Mouse (Mus musculus): ENCODE results near the gene Rheb. TPM values are rescaled to one million over a fixed set of nuclear protein-coding genes. Genes with fewer than 3 reads are reported as not detected.
A peak's percentile ranks its signal among the peaks of the same experiment; 100 is the strongest.
"Not testable (repeated sequence)": the region's sequence is repeated elsewhere in the genome, so short reads cannot be mapped to it uniquely, and the experiment has no call there.

Rheb gene
- polyA plus RNA-seq, 1 experiment from 2014 or later: 70.0 TPM

- Histone ChIP-seq H3K4me2 (ENCODE audit: low read depth, low read length) (no peak overlapping the region), H3K9ac (ENCODE audit: low read depth, low read length) (no peak overlapping the region), H3K4me3 (ENCODE audit: low read depth, low read length) (no peak overlapping the region), H3K36me3 (ENCODE audit: control insufficient read depth, insufficient read depth) (no peaks in the 10 kb centered on the region), H3K27ac (ENCODE audit: low read length) (peak overlapping the region; percentile 80), H3K4me1 (ENCODE audit: control insufficient read depth, low read depth, low read length) (peaks cover 20% of the 10 kb centered on the region), H3K9me3 (replicated peaks; ENCODE audit: control insufficient read depth, low read length) (no peaks in the 10 kb centered on the region), H3K27me3 (ENCODE audit: control insufficient read depth, insufficient read depth, low read depth, low read length) (no peaks in the 10 kb centered on the region)
- ATAC-seq (ENCODE audit: low read depth): peak; percentile 38; the same call in 1 of the 2 replicates
- 76% methylated on average over 3 of the region's 3 CpGs for WGBS (ENCODE audit: insufficient replicate concordance)
Measured at GRCm38 (mm10) chr5:24854256-24854655, 11.8 kb upstream of the Rheb start.

GRCm38 (mm10) chr5:24848261-24848660 lies 5.8 kb upstream of the Rheb start:
- WGBS (ENCODE audit: insufficient replicate concordance): 82% methylated on average over 14 of the region's 14 CpGs
- H3K27ac ChIP-seq (ENCODE audit: low read length); H3K9ac ChIP-seq (ENCODE audit: low read depth, low read length); H3K4me2 ChIP-seq (ENCODE audit: low read depth, low read length); H3K36me3 ChIP-seq (ENCODE audit: control insufficient read depth, insufficient read depth); ATAC-seq (ENCODE audit: low read depth); H3K4me1 ChIP-seq (ENCODE audit: control insufficient read depth, low read depth, low read length); H3K4me3 ChIP-seq (ENCODE audit: low read depth, low read length); H3K9me3 ChIP-seq (replicated peaks; ENCODE audit: control insufficient read depth, low read length); H3K27me3 ChIP-seq (ENCODE audit: control insufficient read depth, insufficient read depth, low read depth, low read length): not testable (repeated sequence)

GRCm38 (mm10) chr5:24843841-24844240 lies 1.4 kb upstream of the Rheb start:
- Histone ChIP-seq H3K9me3 (replicated peaks; ENCODE audit: control insufficient read depth, low read length) (no peaks in the 10 kb centered on the region), H3K4me2 (ENCODE audit: low read depth, low read length) (peak overlapping the region; percentile 99), H3K4me1 (ENCODE audit: control insufficient read depth, low read depth, low read length) (peaks cover 32% of the 10 kb centered on the region), H3K27me3 (ENCODE audit: control insufficient read depth, insufficient read depth, low read depth, low read length) (no peaks in the 10 kb centered on the region), H3K36me3 (ENCODE audit: control insufficient read depth, insufficient read depth) (no peaks in the 10 kb centered on the region), H3K9ac (ENCODE audit: low read depth, low read length) (no peak overlapping the region), H3K27ac (ENCODE audit: low read length) (no peak overlapping the region; the same call in 1 of the 2 replicates), H3K4me3 (ENCODE audit: low read depth, low read length) (no peak overlapping the region)
- 87% methylated on average over 5 of the region's 5 CpGs for WGBS (ENCODE audit: insufficient replicate concordance)
- no peak for ATAC-seq (ENCODE audit: low read depth)

- no peaks in the 10 kb centered on the region for H3K27me3 ChIP-seq (ENCODE audit: control insufficient read depth, insufficient read depth, low read depth, low read length)
- peak overlapping the region; percentile 99 for H3K4me2 ChIP-seq (ENCODE audit: low read depth, low read length)
- no peaks in the 10 kb centered on the region for H3K36me3 ChIP-seq (ENCODE audit: control insufficient read depth, insufficient read depth)
- H3K4me3 ChIP-seq (ENCODE audit: low read depth, low read length): peak overlapping the region; percentile 76
- no peaks in the 10 kb centered on the region for H3K9me3 ChIP-seq (replicated peaks; ENCODE audit: control insufficient read depth, low read length)
- peak; percentile 0; the same call in 1 of the 2 replicates for ATAC-seq (ENCODE audit: low read depth)
- peak overlapping the region; percentile 99 for H3K27ac ChIP-seq (ENCODE audit: low read length)
- 1% methylated on average over 21 of the region's 21 CpGs for WGBS (ENCODE audit: insufficient replicate concordance)
- peak overlapping the region; percentile 91 for H3K9ac ChIP-seq (ENCODE audit: low read depth, low read length)
- peaks cover 36% of the 10 kb centered on the region for H3K4me1 ChIP-seq (ENCODE audit: control insufficient read depth, low read depth, low read length)
Measured at GRCm38 (mm10) chr5:24843103-24843475, 665 bp upstream of the Rheb start.

- ATAC-seq (ENCODE audit: low read depth): peak; percentile 4
- H3K4me3 ChIP-seq (ENCODE audit: low read depth, low read length): peak overlapping the region; percentile 76
- peaks cover 41% of the 10 kb centered on the region for H3K4me1 ChIP-seq (ENCODE audit: control insufficient read depth, low read depth, low read length)
- H3K36me3 ChIP-seq (ENCODE audit: control insufficient read depth, insufficient read depth): no peaks in the 10 kb centered on the region
- H3K27me3 ChIP-seq (ENCODE audit: control insufficient read depth, insufficient read depth, low read depth, low read length): no peaks in the 10 kb centered on the region
- H3K27ac ChIP-seq (ENCODE audit: low read length): peak overlapping the region; percentile 99
- H3K4me2 ChIP-seq (ENCODE audit: low read depth, low read length): peak overlapping the region; percentile 99
- under 1% methylated on average over 48 of the region's 50 CpGs for WGBS (ENCODE audit: insufficient replicate concordance)
- peak overlapping the region; percentile 91 for H3K9ac ChIP-seq (ENCODE audit: low read depth, low read length)
- H3K9me3 ChIP-seq (replicated peaks; ENCODE audit: control insufficient read depth, low read length): no peaks in the 10 kb centered on the region
Measured at GRCm38 (mm10) chr5:24841662-24842273, 656 bp downstream of the Rheb start.

GRCm38 (mm10) chr5:24840975-24841431 lies 1.4 kb downstream of the Rheb start:
- Histone ChIP-seq H3K27ac (ENCODE audit: low read length) (peak overlapping the region; percentile 99), H3K27me3 (ENCODE audit: control insufficient read depth, insufficient read depth, low read depth, low read length) (no peaks in the 10 kb centered on the region), H3K9me3 (replicated peaks; ENCODE audit: control insufficient read depth, low read length) (no peaks in the 10 kb centered on the region), H3K9ac (ENCODE audit: low read depth, low read length) (peak overlapping the region; percentile 91), H3K4me2 (ENCODE audit: low read depth, low read length) (peak overlapping the region; percentile 99), H3K4me3 (ENCODE audit: low read depth, low read length) (peak overlapping the region; percentile 76), H3K36me3 (ENCODE audit: control insufficient read depth, insufficient read depth) (no peaks in the 10 kb centered on the region), H3K4me1 (ENCODE audit: control insufficient read depth, low read depth, low read length) (peaks cover 41% of the 10 kb centered on the region)
- no peak for ATAC-seq (ENCODE audit: low read depth)
- WGBS (ENCODE audit: insufficient replicate concordance): 11% methylated on average over 11 of the region's 11 CpGs

GRCm38 (mm10) chr5:24834491-24834890 lies 7.9 kb downstream of the Rheb start:
- no peak overlapping the region for H3K27ac ChIP-seq (ENCODE audit: low read length)
- WGBS (ENCODE audit: insufficient replicate concordance): 63% methylated on average over 5 of the region's 5 CpGs
- no peak overlapping the region for H3K9ac ChIP-seq (ENCODE audit: low read depth, low read length)
- ATAC-seq (ENCODE audit: low read depth): no peak
- H3K4me3 ChIP-seq (ENCODE audit: low read depth, low read length): no peak overlapping the region
- H3K27me3 ChIP-seq (ENCODE audit: control insufficient read depth, insufficient read depth, low read depth, low read length): no peaks in the 10 kb centered on the region
- no peaks in the 10 kb centered on the region for H3K9me3 ChIP-seq (replicated peaks; ENCODE audit: control insufficient read depth, low read length)
- no peaks in the 10 kb centered on the region for H3K36me3 ChIP-seq (ENCODE audit: control insufficient read depth, insufficient read depth)
- H3K4me2 ChIP-seq (ENCODE audit: low read depth, low read length): no peak overlapping the region
- peaks cover 21% of the 10 kb centered on the region for H3K4me1 ChIP-seq (ENCODE audit: control insufficient read depth, low read depth, low read length)

- no peak overlapping the region for H3K4me3 ChIP-seq (ENCODE audit: low read depth, low read length)
- H3K36me3 ChIP-seq (ENCODE audit: control insufficient read depth, insufficient read depth): no peaks in the 10 kb centered on the region
- WGBS (ENCODE audit: insufficient replicate concordance): 74% methylated on average over 3 of the region's 3 CpGs
- no peak overlapping the region for H3K4me2 ChIP-seq (ENCODE audit: low read depth, low read length)
- H3K27ac ChIP-seq (ENCODE audit: low read length): no peak overlapping the region
- no peaks in the 10 kb centered on the region for H3K9me3 ChIP-seq (replicated peaks; ENCODE audit: control insufficient read depth, low read length)
- no peaks in the 10 kb centered on the region for H3K27me3 ChIP-seq (ENCODE audit: control insufficient read depth, insufficient read depth, low read depth, low read length)
- no peak for ATAC-seq (ENCODE audit: low read depth)
- H3K9ac ChIP-seq (ENCODE audit: low read depth, low read length): no peak overlapping the region
- H3K4me1 ChIP-seq (ENCODE audit: control insufficient read depth, low read depth, low read length): peaks cover 6% of the 10 kb centered on the region
Measured at GRCm38 (mm10) chr5:24831912-24832311, 10.5 kb downstream of the Rheb start.

GRCm38 (mm10) chr5:24828446-24828845 lies 14.0 kb downstream of the Rheb start:
- Histone ChIP-seq H3K27me3 (ENCODE audit: control insufficient read depth, insufficient read depth, low read depth, low read length) (no peaks in the 10 kb centered on the region), H3K4me2 (ENCODE audit: low read depth, low read length) (no peak overlapping the region), H3K4me1 (ENCODE audit: control insufficient read depth, low read depth, low read length) (peaks cover 17% of the 10 kb centered on the region), H3K36me3 (ENCODE audit: control insufficient read depth, insufficient read depth) (no peaks in the 10 kb centered on the region), H3K9ac (ENCODE audit: low read depth, low read length) (no peak overlapping the region), H3K27ac (ENCODE audit: low read length) (no peak overlapping the region), H3K4me3 (ENCODE audit: low read depth, low read length) (no peak overlapping the region), H3K9me3 (replicated peaks; ENCODE audit: control insufficient read depth, low read length) (no peaks in the 10 kb centered on the region)
- WGBS (ENCODE audit: insufficient replicate concordance): 81% methylated on average over 3 of the region's 3 CpGs
- no peak for ATAC-seq (ENCODE audit: low read depth)

Measured in liver, embryonic 16.5 days (tissue).